Mouse (Mus musculus) cerebral cortex, adult 2 months (tissue): ENCODE data around the gene Stambp.

Experiments
- WGBS: fragments of 180-500 bp; shearing (Covaris S2); methylation state at CpG from one replicate; pipeline ENCODE4 v1.1.7; 2018; 5-methylcytosine and 5-hydroxymethylcytosine counted together

The Stambp gene

DNA sequence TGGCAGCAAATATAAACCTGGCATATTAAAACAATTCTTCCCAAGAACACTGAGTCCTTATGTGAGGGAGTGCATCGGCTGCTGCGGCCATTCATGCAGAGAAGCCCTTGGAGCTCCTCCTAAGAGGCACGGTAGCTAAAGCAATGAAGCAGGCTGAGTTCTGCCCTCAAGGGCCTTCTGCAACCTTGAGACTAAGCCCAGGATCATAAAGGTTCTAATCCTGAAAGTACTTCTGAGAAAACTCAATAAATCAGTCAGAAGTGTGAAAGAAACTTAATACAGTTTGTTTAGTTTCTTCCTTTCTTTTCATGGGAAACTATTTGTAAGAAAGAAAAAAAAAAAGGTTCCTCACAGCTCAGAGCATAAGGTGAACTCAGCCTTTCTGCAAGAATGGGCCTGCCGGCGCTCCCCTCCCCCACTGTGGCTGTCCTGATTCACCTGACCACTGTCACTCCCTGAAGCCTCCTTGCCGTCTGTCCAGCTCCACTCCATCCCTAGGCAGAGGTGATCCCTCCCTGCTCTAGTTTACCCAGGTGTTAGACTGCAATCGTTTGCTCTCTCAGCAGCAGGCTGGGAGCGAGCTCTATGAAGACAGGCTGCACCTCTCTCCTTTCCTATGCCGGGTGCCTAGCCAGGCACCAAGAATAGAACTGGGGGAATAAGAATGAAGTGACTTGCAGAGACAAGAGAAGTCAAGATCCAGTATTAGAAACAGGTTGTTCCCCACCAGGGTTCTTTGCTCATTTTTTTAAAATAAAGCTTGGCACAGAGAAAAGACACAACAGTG, 70.8 kb downstream of the Stambp start:
- 61% methylated on average over 9 of the region's 9 CpGs for WGBS

DNA sequence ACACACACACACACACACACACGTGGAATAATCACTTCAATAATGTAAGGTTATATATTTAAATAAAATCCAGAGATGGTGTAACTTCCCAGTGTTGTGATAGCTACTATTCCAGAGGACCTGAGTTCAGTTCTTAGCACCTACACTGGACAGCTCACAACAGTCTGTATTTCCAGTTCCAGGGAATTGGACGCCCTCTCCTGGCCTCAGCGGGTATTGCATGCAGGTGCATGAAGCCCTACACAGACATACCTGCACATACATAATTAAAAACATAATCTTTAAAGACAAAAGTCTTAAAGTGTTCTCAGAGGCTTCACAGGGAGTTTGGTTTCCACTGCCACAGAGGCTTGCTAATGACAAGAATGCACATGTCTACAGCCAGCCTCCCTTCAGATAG, 72.1 kb downstream of the Stambp start:
- WGBS, result 70% methylated on average over 3 of the region's 3 CpGs

DNA sequence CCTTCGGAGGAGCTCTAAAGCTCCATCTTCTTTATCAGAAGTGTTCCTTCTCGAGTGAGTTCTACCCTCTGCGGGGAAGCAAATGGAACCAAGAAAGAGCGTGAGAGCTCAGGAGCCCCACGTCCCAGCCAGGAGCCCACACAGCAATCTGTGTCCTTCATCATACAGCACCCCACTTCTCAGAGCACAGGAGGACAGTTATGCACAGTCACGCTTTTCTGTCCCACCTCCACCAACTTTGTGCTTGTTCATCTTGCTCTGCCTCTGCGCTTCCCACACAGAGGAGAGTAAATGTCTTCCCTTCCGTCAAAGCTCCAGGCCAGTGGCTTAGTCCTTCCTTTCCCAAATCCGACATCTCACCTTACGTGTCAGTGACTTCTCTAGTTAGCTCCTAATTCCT, 73.5 kb downstream of the Stambp start:
- WGBS, result 65% methylated on average over 10 of the region's 10 CpGs

DNA sequence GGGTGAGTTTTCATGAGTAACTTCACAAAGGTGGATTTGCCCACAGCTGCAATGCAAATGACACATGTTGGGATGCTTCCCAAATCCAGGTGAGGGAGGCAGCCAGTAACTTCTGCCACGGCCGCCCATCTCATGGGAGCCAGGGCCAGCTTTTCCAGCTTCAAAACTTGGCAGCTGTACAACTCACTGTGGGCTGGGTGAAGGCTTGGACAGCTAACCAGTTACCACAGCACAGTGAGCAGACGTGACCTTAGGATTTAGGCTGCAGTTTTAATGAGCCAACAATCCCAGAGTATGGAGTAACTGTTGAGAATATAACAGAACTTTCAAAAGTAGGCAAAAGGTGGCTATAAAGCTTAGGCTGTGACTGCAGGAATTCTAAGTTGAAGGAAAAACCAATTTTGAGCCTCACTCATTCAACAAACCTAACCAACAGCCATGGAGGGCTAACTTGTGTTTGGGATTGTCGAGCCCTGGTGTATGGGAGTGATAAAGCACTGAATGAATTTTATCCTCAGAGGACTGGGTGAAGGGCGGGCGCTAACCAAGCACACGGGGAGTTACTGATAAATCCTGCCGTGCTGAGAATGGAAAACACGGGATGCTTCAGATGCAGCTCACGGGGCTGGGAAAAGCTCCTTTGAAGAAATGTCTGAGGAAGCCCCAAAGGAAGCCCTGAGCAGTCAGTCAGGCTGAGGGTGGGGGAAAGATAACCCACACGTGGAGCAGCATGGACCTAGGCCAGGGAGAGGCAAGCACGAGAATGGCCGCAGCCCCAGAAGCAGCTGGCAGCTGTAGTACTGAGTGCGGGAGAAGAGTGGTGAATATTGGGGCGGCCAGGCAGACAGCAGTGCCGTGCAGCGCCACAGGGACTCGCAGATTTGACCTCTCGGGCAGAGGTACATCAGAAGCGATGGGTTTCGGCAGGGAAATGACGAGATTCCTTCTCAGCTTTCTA, 75.5 kb downstream of the Stambp start:
- WGBS, result 52% methylated on average over 22 of the region's 22 CpGs

GRCm38 (mm10) chr6:83496009-83496752, 76.3 kb downstream of the Stambp start:
- WGBS, result 50% methylated on average over 9 of the region's 9 CpGs
